Mouse (Mus musculus) small intestine, adult 2 months (tissue): Measurements from ENCODE around the gene Gm281.

Experiments
- CTCF ChIP-seq: fragments of 200-500 bp; IDR thresholded peaks from 2 replicates; pipeline ENCODE4 v1.5.1; 2012; ENCODE audit warnings: low read depth, mild to moderate bottlenecking, control low read depth, inconsistent platforms, low read length, moderate library complexity, mixed read lengths; ENCODE audit not compliant: insufficient replicate concordance, insufficient read length; ENCODE audit errors: extremely low read depth
- POLR2A ChIP-seq: fragments of 200-500 bp; IDR thresholded peaks from 2 replicates; pipeline ENCODE4 v1.6.1; 2012; ENCODE audit warnings: low read depth, mild to moderate bottlenecking, control low read depth, inconsistent platforms, low read length, moderate library complexity

GRCm38 (mm10) chr14:13917208-13917607 lies 2.9 kb upstream of the Gm281 start:
- no peak for TF ChIP-seq POLR2A
- TF ChIP-seq CTCF = no peak
